In genomic region chr10:93168067-93168466, GRCm38 (mm10) we compare ENCODE assay signal across 9 mouse cellular contexts. TPM values are rescaled to one million over a fixed set of nuclear protein-coding genes. Genes with fewer than 3 reads are reported as not detected.
DNase-seq lines count a peak whose midpoint lies in the region; ATAC-seq lines count a peak whose summit lies in the region.
"Had no signal": no experiment of that assay in that cellular context is flagged by ENCODE, and none has a peak within 500 bp of the region (broad histone marks: within the 10 kb centered on the region; RNA-seq: fewer than 3 reads in every experiment).

No protein-coding gene starts in this region.

- no peak overlapping the region for H3K9ac ChIP-seq in heart, embryonic 13.5 days
- H3K9ac ChIP-seq in heart, embryonic 11.5 days (ENCODE audit: low read depth, low read length): no peak overlapping the region
- no peak overlapping the region for H3K9ac ChIP-seq in neural tube, embryonic 12.5 days
- no peak overlapping the region for H3K9ac ChIP-seq in neural tube, embryonic 15.5 days (replicated peaks)
- H3K9ac ChIP-seq: limb, embryonic 13.5 days had no signal

- no peaks in the 10 kb centered on the region for H3K27me3 ChIP-seq in heart, embryonic 13.5 days (replicated peaks)
- no peaks in the 10 kb centered on the region for H3K27me3 ChIP-seq in heart, embryonic 11.5 days (ENCODE audit: control insufficient read depth, insufficient read depth, low read length)
- H3K27me3 ChIP-seq in neural tube, embryonic 12.5 days (replicated peaks): no peaks in the 10 kb centered on the region
- H3K27me3 ChIP-seq in neural tube, embryonic 15.5 days (replicated peaks): no peaks in the 10 kb centered on the region
- H3K27me3 ChIP-seq: limb, embryonic 13.5 days had no signal

- H3K27ac ChIP-seq in heart, embryonic 13.5 days (replicated peaks): peak overlapping the region; percentile 50; the same call in 1 of the 2 replicates
- no peak overlapping the region; the same call in 1 of the 2 replicates for H3K27ac ChIP-seq in heart, embryonic 11.5 days (ENCODE audit: low read depth, low read length)
- H3K27ac ChIP-seq in neural tube, embryonic 12.5 days: no peak overlapping the region
- H3K27ac ChIP-seq in neural tube, embryonic 15.5 days (replicated peaks): no peak overlapping the region
- H3K27ac ChIP-seq: limb, embryonic 13.5 days had no signal

- H3K4me1 ChIP-seq in heart, embryonic 13.5 days: peaks cover 51% of the 10 kb centered on the region
- H3K4me1 ChIP-seq in heart, embryonic 11.5 days (ENCODE audit: control insufficient read depth, insufficient read depth, low read length): peaks cover 23% of the 10 kb centered on the region
- peaks cover 37% of the 10 kb centered on the region for H3K4me1 ChIP-seq in neural tube, embryonic 12.5 days
- H3K4me1 ChIP-seq in neural tube, embryonic 15.5 days: peaks cover 47% of the 10 kb centered on the region

- 49% methylated on average over 4 of the region's 4 CpGs for WGBS in heart, embryonic 13.5 days
- 54% methylated on average over 4 of the region's 4 CpGs for WGBS in heart, embryonic 11.5 days (ENCODE audit: insufficient replicate concordance)
- 44% methylated on average over 4 of the region's 4 CpGs for WGBS in neural tube, embryonic 12.5 days
- 35% methylated on average over 4 of the region's 4 CpGs for WGBS in neural tube, embryonic 15.5 days

- H3K4me3 ChIP-seq in heart, embryonic 13.5 days: no peak overlapping the region
- no peak overlapping the region for H3K4me3 ChIP-seq in heart, embryonic 11.5 days (ENCODE audit: low read depth, low read length)
- no peak overlapping the region for H3K4me3 ChIP-seq in neural tube, embryonic 12.5 days
- H3K4me3 ChIP-seq in neural tube, embryonic 15.5 days (replicated peaks): no peak overlapping the region
- H3K4me3 ChIP-seq: limb, embryonic 13.5 days had no signal

- H3K4me2 ChIP-seq in heart, embryonic 13.5 days: no peak overlapping the region
- H3K4me2 ChIP-seq in heart, embryonic 11.5 days: no peak overlapping the region
- no peak overlapping the region for H3K4me2 ChIP-seq in neural tube, embryonic 12.5 days (replicated peaks)
- H3K4me2 ChIP-seq in neural tube, embryonic 15.5 days: no peak overlapping the region
- H3K4me2 ChIP-seq: limb, embryonic 13.5 days had no signal

- DNase-seq in adrenal gland, adult 18-20 months (ENCODE audit: low spot score in 2 of 2): no peak
- no peak for DNase-seq in right cerebral cortex, adult 2 months (ENCODE audit: low spot score in 2 of 2)
- DNase-seq in thymus, postnatal 25 days: no peak

- H3K36me3 ChIP-seq in heart, embryonic 13.5 days: peaks cover 8% of the 10 kb centered on the region
- H3K36me3 ChIP-seq in heart, embryonic 11.5 days (ENCODE audit: control insufficient read depth, insufficient read depth, low read length): no peaks in the 10 kb centered on the region
- H3K36me3 ChIP-seq in neural tube, embryonic 12.5 days: peaks cover 1% of the 10 kb centered on the region; the same call in 1 of the 2 replicates
- H3K36me3 ChIP-seq in neural tube, embryonic 15.5 days: no peaks in the 10 kb centered on the region

- no peak for ATAC-seq in heart, embryonic 13.5 days (ENCODE audit: extremely low read depth, insufficient number of reproducible peaks, low FRiP score, low TSS enrichment)
- ATAC-seq in heart, embryonic 11.5 days (replicated peaks; ENCODE audit: insufficient number of reproducible peaks, low FRiP score, low TSS enrichment): no peak
- ATAC-seq in neural tube, embryonic 12.5 days (ENCODE audit: low FRiP score, low read depth): 0 out of 2 replicates have a peak, but pooled peaks have one; percentile 33
- no peak for ATAC-seq in neural tube, embryonic 15.5 days (ENCODE audit: low FRiP score)
- ATAC-seq in inflammation-experienced regulatory T-cells, adult 6 months: peak; percentile 15

- H3K9me3 ChIP-seq in heart, embryonic 13.5 days: no peaks in the 10 kb centered on the region
- no peaks in the 10 kb centered on the region for H3K9me3 ChIP-seq in heart, embryonic 11.5 days (replicated peaks; ENCODE audit: control insufficient read depth, low read length)
- no peaks in the 10 kb centered on the region for H3K9me3 ChIP-seq in neural tube, embryonic 12.5 days
- H3K9me3 ChIP-seq in neural tube, embryonic 15.5 days (replicated peaks): no peaks in the 10 kb centered on the region
- H3K9me3 ChIP-seq: limb, embryonic 13.5 days had no signal

RNA-seq across cellular contexts. Expression of gene Cdk17, which starts 7.4 kb away (rescaled TPM):
- polyA plus RNA-seq in heart, embryonic 13.5 days (2015; fragmentation: Nextera tagmentation; extraction: Ambion mirVana): 15.0 and 15.5 TPM in 2 replicates
- polyA plus RNA-seq in heart, embryonic 11.5 days (2014; fragmentation: Nextera tagmentation; extraction: Ambion mirVana): 20.9 and 21.0 TPM in 2 replicates
- polyA plus RNA-seq in neural tube, embryonic 12.5 days (2016; fragmentation: Nextera tagmentation; extraction: Ambion mirVana): 50.4 and 54.1 TPM in 2 replicates
- 39.5 and 41.2 TPM in 2 replicates for polyA plus RNA-seq in neural tube, embryonic 15.5 days (2015; fragmentation: Nextera tagmentation; extraction: Ambion mirVana)
- 10 to 100 TPM; 40.0 to 51.5 (median 43.0) TPM for polyA plus RNA-seq in inflammation-experienced regulatory T-cells, adult 6 months (2017; shearing (Covaris generic))
- 10 to 100 TPM; 24.6 to 29.4 TPM for total RNA-seq in adrenal gland, adult 18-20 months (2021)

Comparison
In these comparisons a context has a peak if more than half of its experiments do, and no peak if none do; other contexts are left out.
1. ATAC-seq: peak in neural tube, embryonic 12.5 days (single experiment) and inflammation-experienced regulatory T-cells, adult 6 months (single experiment); none in heart, embryonic 13.5 days (single experiment), heart, embryonic 11.5 days (single experiment) and neural tube, embryonic 15.5 days (single experiment).